Mouse (Mus musculus) brown adipose tissue, adult 24 weeks (tissue): ENCODE results near the gene Fnip2. TPM values are rescaled to one million over a fixed set of nuclear protein-coding genes. Genes with fewer than 3 reads are reported as not detected.
"Not testable (repeated sequence)": the region's sequence is repeated elsewhere in the genome, so short reads cannot be mapped to it uniquely, and the experiment has no call there.

Experiments
- H3K27ac ChIP-seq: fragments of 200-500 bp; replicated peaks from 2 replicates; pipeline ENCODE4 v1.5.1; 2012; ENCODE audit warnings: low read depth, mild to moderate bottlenecking, low read length
- H3K4me1 ChIP-seq: fragments of 200-500 bp; 2 replicates; pipeline ENCODE4 v1.6.1; 2012; ENCODE audit warnings: low read length, mixed read lengths; ENCODE audit not compliant: control insufficient read depth, insufficient read depth, insufficient read length
- H3K4me3 ChIP-seq: fragments of 200-500 bp; 2 replicates; pipeline ENCODE4 v1.5.1; 2012; ENCODE audit warnings: low read depth, mild to moderate bottlenecking, low read length, moderate library complexity; ENCODE audit not compliant: insufficient read depth
- polyA plus RNA-seq: library from polyadenylated mRNA; stranded (reverse); fragments of >200 nt; gene quantifications from 2 replicates; pipeline ENCODE4 v1.2.4, GENCODE M21; 2012; ENCODE audit not compliant: missing spikeins, insufficient read depth, insufficient read length

Gene Fnip2
- polyA plus RNA-seq, 1 experiment: 4.2 TPM

- H3K4me3 ChIP-seq, H3K27ac ChIP-seq, H3K4me1 ChIP-seq: not testable (repeated sequence)
Measured at GRCm38 (mm10) chr3:79573376-79573775, 5.8 kb upstream of the Fnip2 start.

GRCm38 (mm10) chr3:79572399-79572798 lies 4.8 kb upstream of the Fnip2 start:
- Histone ChIP-seq H3K4me1 (no peaks in the 10 kb centered on the region), H3K4me3 (no peak overlapping the region), H3K27ac (no peak overlapping the region)

- Histone ChIP-seq H3K4me3 (no peak overlapping the region), H3K4me1 (peaks cover 2% of the 10 kb centered on the region; the same call in 1 of the 2 replicates), H3K27ac (no peak overlapping the region)
Measured at GRCm38 (mm10) chr3:79569351-79569681, 1.7 kb upstream of the Fnip2 start.

- peaks cover 2% of the 10 kb centered on the region; the same call in 1 of the 2 replicates for H3K4me1 ChIP-seq
- no peak overlapping the region for H3K4me3 ChIP-seq
- peak overlapping the region; percentile 46 for H3K27ac ChIP-seq
Measured at GRCm38 (mm10) chr3:79568629-79569350, 1.2 kb upstream of the Fnip2 start.

GRCm38 (mm10) chr3:79566716-79567691 lies 592 bp downstream of the Fnip2 start:
- Histone ChIP-seq H3K27ac (peak overlapping the region; percentile 19), H3K4me1 (peaks cover 7% of the 10 kb centered on the region; the same call in 1 of the 2 replicates), H3K4me3 (peak overlapping the region; percentile 69)

GRCm38 (mm10) chr3:79564875-79565606 lies 2.6 kb downstream of the Fnip2 start:
- no peak overlapping the region for H3K4me3 ChIP-seq
- no peak overlapping the region for H3K27ac ChIP-seq
- peaks cover 8% of the 10 kb centered on the region; the same call in 1 of the 2 replicates for H3K4me1 ChIP-seq

GRCm38 (mm10) chr3:79563511-79563910 lies 4.1 kb downstream of the Fnip2 start:
- Histone ChIP-seq H3K27ac (no peak overlapping the region), H3K4me1 (peaks cover 18% of the 10 kb centered on the region), H3K4me3 (no peak overlapping the region)

- no peak overlapping the region for H3K27ac ChIP-seq
- H3K4me3 ChIP-seq: no peak overlapping the region
- H3K4me1 ChIP-seq: peaks cover 18% of the 10 kb centered on the region
Measured at GRCm38 (mm10) chr3:79561784-79562715, 5.5 kb downstream of the Fnip2 start.

GRCm38 (mm10) chr3:79560555-79560954 lies 7.0 kb downstream of the Fnip2 start:
- peaks cover 18% of the 10 kb centered on the region for H3K4me1 ChIP-seq
- no peak overlapping the region for H3K4me3 ChIP-seq
- H3K27ac ChIP-seq: no peak overlapping the region

GRCm38 (mm10) chr3:79559773-79560045 lies 7.9 kb downstream of the Fnip2 start:
- Histone ChIP-seq H3K4me3 (0 out of 2 replicates have a peak overlapping the region, but pooled peaks have one; percentile 7), H3K27ac (peak overlapping the region; percentile 85), H3K4me1 (peaks cover 15% of the 10 kb centered on the region)

- peak overlapping the region; percentile 85 for H3K27ac ChIP-seq
- 0 out of 2 replicates have a peak overlapping the region, but pooled peaks have one; percentile 7 for H3K4me3 ChIP-seq
- H3K4me1 ChIP-seq: peaks cover 15% of the 10 kb centered on the region
Measured at GRCm38 (mm10) chr3:79559021-79559772, 8.4 kb downstream of the Fnip2 start.

- peaks cover 14% of the 10 kb centered on the region for H3K4me1 ChIP-seq
- no peak overlapping the region for H3K4me3 ChIP-seq
- no peak overlapping the region for H3K27ac ChIP-seq
Measured at GRCm38 (mm10) chr3:79555061-79555460, 12.5 kb downstream of the Fnip2 start.

GRCm38 (mm10) chr3:79553779-79554178 lies 13.8 kb downstream of the Fnip2 start:
- Histone ChIP-seq H3K4me3 (no peak overlapping the region), H3K4me1 (peaks cover 9% of the 10 kb centered on the region; the same call in 1 of the 2 replicates), H3K27ac (no peak overlapping the region)
